Mouse (Mus musculus) lung, postnatal 0 days (tissue): ENCODE measurements around the gene Lurap1l.
A peak's percentile ranks its signal among the peaks of the same experiment; 100 is the strongest.

Source experiments
- CTCF ChIP-seq: IDR thresholded peaks from 2 replicates; pipeline ENCODE4 v1.5.1; 2016; ENCODE audit warnings: antibody characterized with exemption, mild to moderate bottlenecking
- EP300 ChIP-seq: IDR thresholded peaks from 2 replicates; pipeline ENCODE4 v1.6.1; 2016; ENCODE audit warnings: antibody characterized with exemption, mild to moderate bottlenecking, control low read depth

DNA sequence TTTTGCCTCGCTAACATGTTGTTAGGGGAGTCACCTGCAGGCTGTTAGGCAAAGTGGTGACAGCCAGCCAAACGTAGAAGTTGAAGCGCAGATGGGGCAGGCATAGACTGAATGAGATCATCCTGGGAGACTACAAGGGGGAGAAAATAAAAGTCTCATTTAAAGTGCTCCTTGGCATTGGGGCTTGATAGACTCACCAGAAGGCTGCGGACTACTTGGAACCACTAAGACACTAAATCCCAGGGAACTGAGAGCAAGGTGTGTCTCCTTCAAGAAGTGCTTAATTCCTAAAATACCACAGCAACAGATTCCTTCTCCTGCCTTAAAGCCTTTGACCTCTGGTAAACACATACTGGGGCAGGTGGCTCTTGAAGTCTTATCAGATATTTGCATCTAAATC lies 35.4 kb upstream of the Lurap1l start:
- TF ChIP-seq CTCF (peak; percentile 16; the same call in 1 of the 2 replicates), EP300 (peak; percentile 88)
